Mouse (Mus musculus) hindbrain, embryonic 12.5 days (tissue): ENCODE measurements around the gene Hnrnpul1. TPM values are rescaled to one million over a fixed set of nuclear protein-coding genes. Genes with fewer than 3 reads are reported as not detected.

Source experiments
- ATAC-seq: fragments of 200-750 bp; cut with Nextera tagmentation; 2 replicates; pipeline ENCODE4 v1.8.0; 2017; ENCODE audit warnings: moderate TSS enrichment; ENCODE audit not compliant: low FRiP score
- H3K27ac ChIP-seq: fragments of 300-500 bp; sonication (generic); 2 replicates; pipeline ENCODE4 v1.5.1; 2016; ENCODE audit warnings: mild to moderate bottlenecking
- H3K27me3 ChIP-seq: fragments of 300-500 bp; sonication (generic); 2 replicates; pipeline ENCODE4 v1.6.1; 2016; ENCODE audit warnings: mild to moderate bottlenecking
- H3K36me3 ChIP-seq: fragments of 300-500 bp; sonication (generic); 2 replicates; pipeline ENCODE4 v1.6.1; 2016; ENCODE audit warnings: mild to moderate bottlenecking
- H3K4me1 ChIP-seq: fragments of 300-500 bp; sonication (generic); 2 replicates; pipeline ENCODE4 v1.6.1; 2016
- H3K4me2 ChIP-seq: fragments of 300-500 bp; sonication (generic); replicated peaks from 2 replicates; pipeline ENCODE4 v1.6.1; 2016; ENCODE audit warnings: mild to moderate bottlenecking
- H3K4me3 ChIP-seq: fragments of 300-500 bp; sonication (generic); 2 replicates; pipeline ENCODE4 v1.5.1; 2016; ENCODE audit warnings: mild to moderate bottlenecking
- H3K9ac ChIP-seq: fragments of 300-500 bp; sonication (generic); 2 replicates; pipeline ENCODE4 v1.6.1; 2016; ENCODE audit warnings: mild to moderate bottlenecking, moderate library complexity
- H3K9me3 ChIP-seq: fragments of 300-500 bp; sonication (generic); replicated peaks from 2 replicates; pipeline ENCODE4 v1.6.1; 2016; ENCODE audit warnings: mild to moderate bottlenecking
- WGBS: fragments of 180-500 bp; shearing (Covaris S2); methylation state at CpG from one replicate; pipeline ENCODE4 v1.1.7; 2016; 5-methylcytosine and 5-hydroxymethylcytosine counted together
- polyA plus RNA-seq: library from polyadenylated mRNA; unstranded; fragments of >200 nt; fragmentation: Nextera tagmentation; extraction: Ambion mirVana; gene quantifications from 2 replicates; pipeline ENCODE4 v1.2.1, GENCODE M21; 2016

Gene Hnrnpul1
- polyA plus RNA-seq, 1 experiment from 2014 or later: 68.6 TPM

GRCm38 (mm10) chr7:25683474-25684180 lies 70.9 kb downstream of the Hnrnpul1 start:
- Histone ChIP-seq H3K4me1 (peaks cover 34% of the 10 kb centered on the region), H3K27ac (no peak overlapping the region), H3K9ac (no peak overlapping the region), H3K36me3 (no peaks in the 10 kb centered on the region), H3K4me2 (no peak overlapping the region), H3K9me3 (no peaks in the 10 kb centered on the region), H3K27me3 (peaks cover 48% of the 10 kb centered on the region), H3K4me3 (no peak overlapping the region)
- WGBS: 74% methylated on average over 7 of the region's 7 CpGs
- no peak for ATAC-seq

- peaks cover 21% of the 10 kb centered on the region for H3K4me1 ChIP-seq
- peak overlapping the region; percentile 61 for H3K4me3 ChIP-seq
- H3K9me3 ChIP-seq: no peaks in the 10 kb centered on the region
- 68% methylated on average over 15 of the region's 15 CpGs for WGBS
- no peak for ATAC-seq
- H3K9ac ChIP-seq: 0 out of 2 replicates have a peak overlapping the region, but pooled peaks have one; percentile 3
- peak overlapping the region; percentile 61 for H3K4me2 ChIP-seq
- H3K27me3 ChIP-seq: peaks cover 32% of the 10 kb centered on the region
- no peaks in the 10 kb centered on the region for H3K36me3 ChIP-seq
- H3K27ac ChIP-seq: peak overlapping the region; percentile 97; the same call in 1 of the 2 replicates
Measured at GRCm38 (mm10) chr7:25681341-25682231, 73.0 kb downstream of the Hnrnpul1 start.

GRCm38 (mm10) chr7:25680514-25681258 lies 73.9 kb downstream of the Hnrnpul1 start, which contains the start of gene B9d2:
Gene B9d2 (plus strand): TSS chr7:25680780.
- Histone ChIP-seq H3K9ac (peak within 1 kb of the TSS; percentile 71), H3K9me3 (no peaks in the 10 kb centered on the region), H3K36me3 (no peaks in the 10 kb centered on the region), H3K27ac (peak within 1 kb of the TSS; percentile 97), H3K27me3 (peaks cover 32% of the 10 kb centered on the region), H3K4me1 (peaks cover 18% of the 10 kb centered on the region), H3K4me3 (peak within 1 kb of the TSS; percentile 61), H3K4me2 (peak within 1 kb of the TSS; percentile 61)
- WGBS: under 1% methylated on average over 45 of the region's 46 CpGs
- peak; percentile 96 for ATAC-seq

GRCm38 (mm10) chr7:25679971-25680370 lies 74.6 kb downstream of the Hnrnpul1 start:
- H3K9ac ChIP-seq: peak overlapping the region; percentile 71; the same call in 1 of the 2 replicates

GRCm38 (mm10) chr7:25677013-25677412 lies 77.5 kb downstream of the Hnrnpul1 start:
- peaks cover 20% of the 10 kb centered on the region for H3K4me1 ChIP-seq
- WGBS: 89% methylated on average over 7 of the region's 7 CpGs
- no peak overlapping the region for H3K9ac ChIP-seq
- peak overlapping the region; percentile 60 for H3K27ac ChIP-seq
- peaks cover 49% of the 10 kb centered on the region for H3K27me3 ChIP-seq
- no peak overlapping the region for H3K4me3 ChIP-seq
- H3K4me2 ChIP-seq: no peak overlapping the region
- H3K9me3 ChIP-seq: no peaks in the 10 kb centered on the region
- no peaks in the 10 kb centered on the region for H3K36me3 ChIP-seq
- ATAC-seq: no peak

More at GRCm38 (mm10) chr7:25679971-25680370, 74.6 kb downstream of the Hnrnpul1 start:
- H3K4me3 ChIP-seq: peak overlapping the region; percentile 61
- no peaks in the 10 kb centered on the region for H3K9me3 ChIP-seq
- no peak for ATAC-seq
- peaks cover 33% of the 10 kb centered on the region for H3K27me3 ChIP-seq
- no peaks in the 10 kb centered on the region for H3K36me3 ChIP-seq
- H3K27ac ChIP-seq: peak overlapping the region; percentile 97; the same call in 1 of the 2 replicates
- peaks cover 19% of the 10 kb centered on the region for H3K4me1 ChIP-seq
- H3K4me2 ChIP-seq: peak overlapping the region; percentile 61
- 15% methylated on average over 6 of the region's 6 CpGs for WGBS

GRCm38 (mm10) chr7:25676085-25676781 lies 78.3 kb downstream of the Hnrnpul1 start:
- H3K9me3 ChIP-seq: no peaks in the 10 kb centered on the region
- H3K27ac ChIP-seq: peak overlapping the region; percentile 60
- peak; percentile 5 for ATAC-seq
- H3K9ac ChIP-seq: no peak overlapping the region
- peaks cover 14% of the 10 kb centered on the region for H3K4me1 ChIP-seq
- H3K36me3 ChIP-seq: no peaks in the 10 kb centered on the region
- H3K4me2 ChIP-seq: no peak overlapping the region
- peaks cover 49% of the 10 kb centered on the region for H3K27me3 ChIP-seq
- H3K4me3 ChIP-seq: no peak overlapping the region
- 67% methylated on average over 15 of the region's 15 CpGs for WGBS

GRCm38 (mm10) chr7:25675405-25675804 lies 79.2 kb downstream of the Hnrnpul1 start:
- no peak for ATAC-seq
- peaks cover 49% of the 10 kb centered on the region for H3K27me3 ChIP-seq
- no peaks in the 10 kb centered on the region for H3K36me3 ChIP-seq
- H3K9ac ChIP-seq: peak overlapping the region; percentile 50; the same call in 1 of the 2 replicates
- no peaks in the 10 kb centered on the region for H3K9me3 ChIP-seq
- H3K4me1 ChIP-seq: peaks cover 13% of the 10 kb centered on the region
- H3K27ac ChIP-seq: no peak overlapping the region
- H3K4me3 ChIP-seq: no peak overlapping the region
- 38% methylated on average over 6 of the region's 6 CpGs for WGBS
- peak overlapping the region; percentile 52 for H3K4me2 ChIP-seq

GRCm38 (mm10) chr7:25674719-25675300 lies 79.7 kb downstream of the Hnrnpul1 start, which contains the start of gene Tmem91:
Gene Tmem91 (minus strand): TSS chr7:25675166.
- peak within 1 kb of the TSS; percentile 50 for H3K9ac ChIP-seq
- peak within 1 kb of the TSS; percentile 52 for H3K4me2 ChIP-seq
- H3K27me3 ChIP-seq: peaks cover 49% of the 10 kb centered on the region
- WGBS: 2% methylated on average over 29 of the region's 29 CpGs
- ATAC-seq: peak; percentile 50; the same call in 1 of the 2 replicates
- H3K36me3 ChIP-seq: 0 out of 2 replicates have a peak, but pooled peaks cover under 1% of the 10 kb centered on the region
- no peak within 1 kb of the TSS for H3K27ac ChIP-seq
- H3K4me1 ChIP-seq: peaks cover 8% of the 10 kb centered on the region; the same call in 1 of the 2 replicates
- peak within 1 kb of the TSS; percentile 29 for H3K4me3 ChIP-seq
- H3K9me3 ChIP-seq: no peaks in the 10 kb centered on the region

- peak overlapping the region; percentile 29; the same call in 1 of the 2 replicates for H3K4me3 ChIP-seq
- ATAC-seq: no peak
Measured at GRCm38 (mm10) chr7:25674297-25674696, 80.3 kb downstream of the Hnrnpul1 start.

GRCm38 (mm10) chr7:25672442-25672841 lies 82.1 kb downstream of the Hnrnpul1 start:
- Histone ChIP-seq H3K27ac (no peak overlapping the region), H3K4me2 (no peak overlapping the region), H3K4me1 (peaks cover 8% of the 10 kb centered on the region; the same call in 1 of the 2 replicates), H3K4me3 (no peak overlapping the region), H3K27me3 (peaks cover 41% of the 10 kb centered on the region), H3K9ac (no peak overlapping the region), H3K9me3 (no peaks in the 10 kb centered on the region), H3K36me3 (peaks cover 24% of the 10 kb centered on the region)
- WGBS: 52% methylated on average over 4 of the region's 4 CpGs
- no peak for ATAC-seq

More at GRCm38 (mm10) chr7:25674297-25674696, 80.3 kb downstream of the Hnrnpul1 start:
- Histone ChIP-seq H3K9me3 (no peaks in the 10 kb centered on the region), H3K4me2 (peak overlapping the region; percentile 52), H3K9ac (peak overlapping the region; percentile 50; the same call in 1 of the 2 replicates), H3K27ac (no peak overlapping the region), H3K27me3 (peaks cover 48% of the 10 kb centered on the region), H3K36me3 (peaks cover 6% of the 10 kb centered on the region; the same call in 1 of the 2 replicates), H3K4me1 (peaks cover 8% of the 10 kb centered on the region; the same call in 1 of the 2 replicates)
- WGBS: 22% methylated on average over 9 of the region's 9 CpGs
